Mouse (Mus musculus) spleen, adult 10 weeks (tissue): ENCODE data around the gene Olfr769. TPM values are rescaled to one million over a fixed set of nuclear protein-coding genes. Genes with fewer than 3 reads are reported as not detected.

Experiments used
- polyA plus RNA-seq: library from polyadenylated mRNA; stranded (reverse); fragments of 350-450 nt; fragmentation: Illumina TruSeq; extraction: RNeasy Lipid Tissue Mini Kit (QIAGEN cat#74804); gene quantifications from one replicate; pipeline ENCODE4 v1.2.3, GENCODE M21; 2015; ENCODE audit warnings: low replicate concordance; ENCODE audit not compliant: insufficient read depth

Olfr769 gene
- polyA plus RNA-seq, result not detected

GRCm38 (mm10) chr10:129117761-129118160, at the start of gene Olfr769:
TSS of gene Olfr769 (minus strand) at chr10:129117861.

GRCm38 (mm10) chr10:129164651-129165050, 47.0 kb upstream of the Olfr769 start, which contains the start of gene Olfr771:
TSS of gene Olfr771 (minus strand) at chr10:129164751.

GRCm38 (mm10) chr10:129138898-129139297, 21.2 kb upstream of the Olfr769 start, which contains the start of gene Olfr770:
TSS of gene Olfr770 (minus strand) at chr10:129138998.

GRCm38 (mm10) chr10:129099275-129099674, 18.4 kb downstream of the Olfr769 start, which contains the start of gene Olfr768:
TSS of gene Olfr768 (minus strand) at chr10:129099375.

GRCm38 (mm10) chr10:129082810-129083209, 34.9 kb downstream of the Olfr769 start, which contains the start of gene Olfr767:
TSS of gene Olfr767 (minus strand) at chr10:129082910.

GRCm38 (mm10) chr10:129068877-129069276, 48.8 kb downstream of the Olfr769 start, which contains the start of gene Olfr766-ps1:
TSS of gene Olfr766-ps1 (minus strand) at chr10:129068977.

Other genes with a start within 250 kb of the Olfr769 start
- gene Gdf11, start 226.1 kb downstream of the Olfr769 start, polyA plus RNA-seq, result 20.5 TPM
- 133 TPM for gene Cd63, start 216.9 kb downstream of the Olfr769 start, polyA plus RNA-seq
- gene Rdh5, start 195.0 kb downstream of the Olfr769 start, polyA plus RNA-seq, result 10.6 TPM
- gene Bloc1s1, start 193.8 kb downstream of the Olfr769 start, polyA plus RNA-seq, result 64.2 TPM
- 1.9 TPM for gene Itga7, start 184.0 kb downstream of the Olfr769 start, polyA plus RNA-seq
- not detected for gene Mettl7b, start 156.9 kb downstream of the Olfr769 start, polyA plus RNA-seq
- not detected for gene Olfr9, start 128.4 kb downstream of the Olfr769 start, polyA plus RNA-seq
- gene Olfr763, start 107.1 kb downstream of the Olfr769 start, polyA plus RNA-seq, result not detected
- gene Olfr764-ps1, start 78.0 kb downstream of the Olfr769 start, polyA plus RNA-seq, result not detected
- gene Olfr765, start 67.9 kb downstream of the Olfr769 start, polyA plus RNA-seq, result not detected
- not detected for gene Olfr766-ps1, start 48.9 kb downstream of the Olfr769 start, polyA plus RNA-seq
- not detected for gene Olfr767, start 35.0 kb downstream of the Olfr769 start, polyA plus RNA-seq
- gene Olfr768, start 18.5 kb downstream of the Olfr769 start, polyA plus RNA-seq, result not detected
- gene Olfr770, start 21.1 kb upstream of the Olfr769 start, polyA plus RNA-seq, result not detected
- gene Olfr771, start 46.9 kb upstream of the Olfr769 start, polyA plus RNA-seq, result not detected
- not detected for gene Olfr772, start 60.1 kb upstream of the Olfr769 start, polyA plus RNA-seq
- not detected for gene Olfr773, start 69.6 kb upstream of the Olfr769 start, polyA plus RNA-seq
- gene Olfr774, start 118.3 kb upstream of the Olfr769 start, polyA plus RNA-seq, result not detected
- not detected for gene Olfr775, start 130.6 kb upstream of the Olfr769 start, polyA plus RNA-seq
- not detected for gene Olfr776, start 141.3 kb upstream of the Olfr769 start, polyA plus RNA-seq
- not detected for gene Olfr777, start 153.6 kb upstream of the Olfr769 start, polyA plus RNA-seq
- gene Olfr780, start 200.3 kb upstream of the Olfr769 start, polyA plus RNA-seq, result not detected
- not detected for gene Olfr781, start 211.0 kb upstream of the Olfr769 start, polyA plus RNA-seq
- gene Olfr782, start 231.0 kb upstream of the Olfr769 start, polyA plus RNA-seq, result not detected